Mouse (Mus musculus): ENCODE results near the gene Lrrc45. TPM values are rescaled to one million over a fixed set of nuclear protein-coding genes. Genes with fewer than 3 reads are reported as not detected.
"Not testable (repeated sequence)": the region's sequence is repeated elsewhere in the genome, so short reads cannot be mapped to it uniquely, and the experiment has no call there.

Lrrc45 gene
- polyA plus RNA-seq, 1 experiment from 2014 or later: 73.1 TPM

DNA sequence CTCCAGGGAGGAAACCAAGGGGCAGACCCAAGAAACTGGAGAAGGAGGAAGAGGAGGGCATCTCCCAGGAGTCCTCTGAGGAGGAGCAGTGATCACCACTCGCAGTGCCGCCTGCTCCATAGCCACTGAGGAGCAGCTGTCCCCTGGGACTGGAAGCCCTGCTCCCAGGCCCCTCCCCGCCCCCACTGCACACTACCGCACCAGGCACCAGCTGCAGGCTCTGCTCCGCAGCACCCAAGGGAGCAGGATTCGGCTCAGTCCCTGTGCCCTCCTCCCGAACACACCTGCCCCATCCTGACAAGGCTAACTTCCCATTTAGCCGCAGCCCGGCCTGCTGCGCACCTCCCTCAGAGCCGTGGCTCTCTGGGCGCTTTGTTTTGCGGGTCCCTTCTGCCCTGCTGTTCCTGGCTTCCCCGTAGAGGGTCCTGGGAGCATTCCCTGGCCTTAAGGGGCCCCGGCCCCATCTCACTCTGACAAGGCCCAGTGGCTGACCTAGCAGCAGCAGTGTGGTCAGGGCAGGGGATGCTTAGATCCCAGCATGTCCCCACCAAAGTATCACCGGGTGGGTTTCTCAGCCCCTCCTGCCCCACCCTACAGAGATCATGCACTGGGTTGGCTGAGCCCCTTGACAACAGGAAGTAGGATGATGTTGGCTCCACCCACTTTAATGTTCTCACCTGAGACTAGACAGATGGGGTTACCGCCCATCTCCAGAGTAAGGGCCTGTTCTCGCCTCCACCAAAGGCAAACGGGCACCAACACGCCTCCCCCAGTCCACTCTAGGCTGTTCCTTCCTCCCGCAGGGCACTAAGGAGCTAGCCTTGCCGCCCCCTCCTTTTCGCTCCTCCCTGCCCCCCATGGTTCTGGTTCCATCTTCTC, 49.6 kb downstream of the Lrrc45 start:
- not testable (repeated sequence) for ATAC-seq (ENCODE audit: low FRiP score); H3K27ac ChIP-seq; H3K4me3 ChIP-seq; H3K4me1 ChIP-seq (replicated peaks); H3K9ac ChIP-seq; H3K9me3 ChIP-seq; H3K36me3 ChIP-seq
- 25% methylated on average over 4 of the region's 23 CpGs for WGBS
- H3K4me2 ChIP-seq: peak overlapping the region; percentile 26; the same call in 1 of the 2 replicates
- H3K27me3 ChIP-seq: peaks cover 20% of the 10 kb centered on the region

DNA sequence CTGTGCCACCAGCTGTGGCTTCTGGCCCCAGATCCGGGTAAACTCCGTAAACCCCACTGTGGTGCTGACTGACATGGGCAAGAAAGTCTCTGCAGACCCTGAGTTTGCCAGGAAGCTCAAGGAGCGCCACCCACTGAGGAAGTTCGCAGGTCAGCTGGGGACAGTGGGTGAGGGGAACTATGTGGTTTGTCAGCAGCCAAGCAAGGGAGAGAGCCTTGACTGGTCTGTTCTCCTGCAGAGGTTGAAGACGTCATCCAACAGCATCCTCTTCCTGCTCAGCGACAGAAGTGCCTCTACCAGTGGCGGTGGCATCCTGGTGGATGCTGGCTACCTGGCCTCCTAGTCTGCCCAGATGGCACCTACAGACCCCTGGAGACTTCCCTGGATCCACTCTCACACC, 53.3 kb downstream of the Lrrc45 start:
- 76% methylated on average over 4 of the region's 7 CpGs for WGBS

DNA sequence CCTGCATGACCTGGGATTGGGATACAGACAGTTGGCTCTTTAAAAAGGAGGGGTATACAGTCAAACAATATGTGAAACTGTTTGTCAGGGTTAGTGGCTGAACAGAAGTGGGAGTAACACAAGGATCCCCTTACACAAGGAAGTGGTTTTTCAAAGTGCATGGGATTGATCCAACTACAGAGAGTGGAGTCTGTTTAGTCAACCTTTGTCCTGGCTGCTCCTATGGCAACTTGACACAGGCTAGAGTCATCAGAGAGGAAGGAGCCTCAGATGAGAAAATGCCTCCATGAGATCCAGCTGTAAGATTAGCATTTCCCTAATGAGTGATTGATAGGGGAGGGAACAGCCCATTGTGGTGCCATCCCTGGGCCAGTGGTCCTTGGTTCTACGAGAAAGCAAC, 54.5 kb downstream of the Lrrc45 start:
- no peaks in the 10 kb centered on the region for H3K9me3 ChIP-seq
- no peaks in the 10 kb centered on the region for H3K4me1 ChIP-seq (replicated peaks)
- ATAC-seq (ENCODE audit: low FRiP score): no peak
- no peak overlapping the region for H3K4me2 ChIP-seq
- H3K27me3 ChIP-seq: 0 out of 2 replicates have a peak, but pooled peaks cover 7% of the 10 kb centered on the region
- no peak overlapping the region for H3K27ac ChIP-seq
- no peak overlapping the region for H3K9ac ChIP-seq
- H3K36me3 ChIP-seq: no peaks in the 10 kb centered on the region
- WGBS: 39% methylated on average over 1 of the region's 1 CpGs
- no peak overlapping the region for H3K4me3 ChIP-seq

More for the DNA sequence above, 53.3 kb downstream of the Lrrc45 start:
- not testable (repeated sequence) for H3K4me2 ChIP-seq; H3K27ac ChIP-seq; H3K9me3 ChIP-seq; H3K9ac ChIP-seq; H3K36me3 ChIP-seq; H3K4me3 ChIP-seq; H3K4me1 ChIP-seq (replicated peaks); ATAC-seq (ENCODE audit: low FRiP score)
- peaks cover 13% of the 10 kb centered on the region for H3K27me3 ChIP-seq

Other genes with a start within 250 kb of the Lrrc45 start
- gene Arl16, start 246.3 kb upstream of the Lrrc45 start, polyA plus RNA-seq (2015; fragmentation: Nextera tagmentation; extraction: Ambion mirVana): 58.9 and 63.2 TPM in 2 replicates
- 108 TPM in 2 replicates for gene Mrpl12, start 229.3 kb upstream of the Lrrc45 start, polyA plus RNA-seq (2015; fragmentation: Nextera tagmentation; extraction: Ambion mirVana)
- gene Slc25a10, start 222.1 kb upstream of the Lrrc45 start, polyA plus RNA-seq (2015; fragmentation: Nextera tagmentation; extraction: Ambion mirVana): 32.0 and 32.8 TPM in 2 replicates
- 0.19 and 0.30 TPM in 2 replicates for gene Gcgr, start 183.2 kb upstream of the Lrrc45 start, polyA plus RNA-seq (2015; fragmentation: Nextera tagmentation; extraction: Ambion mirVana)
- 234 and 241 TPM in 2 replicates for gene Mcrip1, start 164.2 kb upstream of the Lrrc45 start, polyA plus RNA-seq (2015; fragmentation: Nextera tagmentation; extraction: Ambion mirVana)
- not detected in 2 replicates for gene Ppp1r27, start 162.8 kb upstream of the Lrrc45 start, polyA plus RNA-seq (2015; fragmentation: Nextera tagmentation; extraction: Ambion mirVana)
- 289 and 294 TPM in 2 replicates for gene P4hb, start 140.7 kb upstream of the Lrrc45 start, polyA plus RNA-seq (2015; fragmentation: Nextera tagmentation; extraction: Ambion mirVana)
- gene Arhgdia, start 132.3 kb upstream of the Lrrc45 start, polyA plus RNA-seq (2015; fragmentation: Nextera tagmentation; extraction: Ambion mirVana): 471 and 481 TPM in 2 replicates
- 267 and 290 TPM in 2 replicates for gene Alyref, start 115.6 kb upstream of the Lrrc45 start, polyA plus RNA-seq (2015; fragmentation: Nextera tagmentation; extraction: Ambion mirVana)
- gene Anapc11, start 115.5 kb upstream of the Lrrc45 start, polyA plus RNA-seq (2015; fragmentation: Nextera tagmentation; extraction: Ambion mirVana): 179 and 192 TPM in 2 replicates
- 0.79 and 1.3 TPM in 2 replicates for gene Npb, start 105.4 kb upstream of the Lrrc45 start, polyA plus RNA-seq (2015; fragmentation: Nextera tagmentation; extraction: Ambion mirVana)
- gene Pcyt2, start 96.0 kb upstream of the Lrrc45 start, polyA plus RNA-seq (2015; fragmentation: Nextera tagmentation; extraction: Ambion mirVana): 169 and 174 TPM in 2 replicates
- 50.4 and 50.6 TPM in 2 replicates for gene Sirt7, start 88.7 kb upstream of the Lrrc45 start, polyA plus RNA-seq (2015; fragmentation: Nextera tagmentation; extraction: Ambion mirVana)
- 27.5 and 30.8 TPM in 2 replicates for gene Mafg, start 80.3 kb upstream of the Lrrc45 start, polyA plus RNA-seq (2015; fragmentation: Nextera tagmentation; extraction: Ambion mirVana)
- gene Pycr1, start 70.2 kb upstream of the Lrrc45 start, polyA plus RNA-seq (2015; fragmentation: Nextera tagmentation; extraction: Ambion mirVana): 22.9 and 23.3 TPM in 2 replicates
- 0.36 and 0.77 TPM in 2 replicates for gene Myadml2, start 65.8 kb upstream of the Lrrc45 start, polyA plus RNA-seq (2015; fragmentation: Nextera tagmentation; extraction: Ambion mirVana)
- 0.91 and 0.98 TPM in 2 replicates for gene Notum, start 52.8 kb upstream of the Lrrc45 start, polyA plus RNA-seq (2015; fragmentation: Nextera tagmentation; extraction: Ambion mirVana)
- 152 and 161 TPM in 2 replicates for gene Aspscr1, start 41.0 kb upstream of the Lrrc45 start, polyA plus RNA-seq (2015; fragmentation: Nextera tagmentation; extraction: Ambion mirVana)
- 103 and 113 TPM in 2 replicates for gene Cenpx, start 187 bp upstream of the Lrrc45 start, polyA plus RNA-seq (2015; fragmentation: Nextera tagmentation; extraction: Ambion mirVana)
- 272 and 278 TPM in 2 replicates for gene Rac3, start 7.5 kb downstream of the Lrrc45 start, polyA plus RNA-seq (2015; fragmentation: Nextera tagmentation; extraction: Ambion mirVana)
- gene Dcxr, start 13.4 kb downstream of the Lrrc45 start, polyA plus RNA-seq (2015; fragmentation: Nextera tagmentation; extraction: Ambion mirVana): 9.7 and 12.1 TPM in 2 replicates
- 0.49 TPM in 1 of 2 replicates, not detected in the other for gene Cbr2, start 18.2 kb downstream of the Lrrc45 start, polyA plus RNA-seq (2015; fragmentation: Nextera tagmentation; extraction: Ambion mirVana)
- 0.94 and 2.1 TPM in 2 replicates for gene Hmga1b, start 48.9 kb downstream of the Lrrc45 start, polyA plus RNA-seq (2015; fragmentation: Nextera tagmentation; extraction: Ambion mirVana)
- 98.0 and 98.5 TPM in 2 replicates for gene Rfng, start 70.3 kb downstream of the Lrrc45 start, polyA plus RNA-seq (2015; fragmentation: Nextera tagmentation; extraction: Ambion mirVana)
- 265 and 274 TPM in 2 replicates for gene Gps1, start 70.3 kb downstream of the Lrrc45 start, polyA plus RNA-seq (2015; fragmentation: Nextera tagmentation; extraction: Ambion mirVana)
- 45.6 and 48.6 TPM in 2 replicates for gene Dus1l, start 82.5 kb downstream of the Lrrc45 start, polyA plus RNA-seq (2015; fragmentation: Nextera tagmentation; extraction: Ambion mirVana)
- 67.9 and 69.7 TPM in 2 replicates for gene Fasn, start 110.6 kb downstream of the Lrrc45 start, polyA plus RNA-seq (2015; fragmentation: Nextera tagmentation; extraction: Ambion mirVana)
- 4.8 and 5.4 TPM in 2 replicates for gene Ccdc57, start 218.9 kb downstream of the Lrrc45 start, polyA plus RNA-seq (2015; fragmentation: Nextera tagmentation; extraction: Ambion mirVana)
- 11.7 and 14.9 TPM in 2 replicates for gene Slc16a3, start 234.6 kb downstream of the Lrrc45 start, polyA plus RNA-seq (2015; fragmentation: Nextera tagmentation; extraction: Ambion mirVana)

Measured in hindbrain, embryonic 13.5 days (tissue).